Mouse (Mus musculus): ENCODE data around the gene Mat2a. TPM values are rescaled to one million over a fixed set of nuclear protein-coding genes. Genes with fewer than 3 reads are reported as not detected.

The Mat2a gene
- total and polyA plus RNA-seq, 3 experiments = 166 to 456 (median 218) TPM

- in situ Hi-C loops (cut with MboI; ENCODE audit: low pct_ligation_motif_present, low pct_unique_long_range_greater_than_20kb, low sequenced_read_pairs) = no loop called here
- Histone ChIP-seq H3K4me2 (ENCODE audit: insufficient read depth, low read depth, poor library complexity, severe bottlenecking) (no peak overlapping the region), H3K27me3 (replicated peaks) (no peaks in the 10 kb centered on the region), H3K9ac (ENCODE audit: insufficient read depth, low read depth) (no peak overlapping the region), H3K36me3 (replicated peaks in 1 of 2; ENCODE audit: control insufficient read depth in 1 of 2, insufficient read depth in 1 of 2, low read length in 1 of 2) (no peaks in the 10 kb centered on the region), H3K27ac (ENCODE audit: insufficient read depth, low read depth) (no peak overlapping the region), H3K4me1 (ENCODE audit: control insufficient read depth in 1 of 2, insufficient read depth in 2 of 2) (peaks cover 2 to 23% of the 10 kb centered on the region in 2 experiments; a peak in 2 of 4 replicates), H3K79me2 (replicated peaks; ENCODE audit: control insufficient read depth, extremely low read depth, insufficient read depth, poor library complexity, severe bottlenecking) (no peaks in the 10 kb centered on the region), H3K4me3 (replicated peaks in 1 of 3; ENCODE audit: low read depth in 2 of 3, low read length in 2 of 3, poor library complexity in 1 of 3) (no peak overlapping the region), H3K9me3 (replicated peaks; ENCODE audit: low read length) (no peaks in the 10 kb centered on the region)
- TF ChIP-seq E2F4 (IDR thresholded peaks at IDR 0.05; ENCODE audit: insufficient replicate concordance, low read depth, low read length) (no peak), CHD1 (IDR thresholded peaks at IDR 0.05; ENCODE audit: low read depth, low read length) (no peak), ZC3H11A (IDR thresholded peaks at IDR 0.05; ENCODE audit: low read depth, low read length) (no peak), NRF1 (IDR thresholded peaks at IDR 0.05; ENCODE audit: low read depth, low read length) (no peak), MXI1 (IDR thresholded peaks at IDR 0.05; ENCODE audit: low read depth, low read length) (no peak), CHD2 (IDR thresholded peaks at IDR 0.05; ENCODE audit: low read length) (no peak), IRF4 (IDR thresholded peaks at IDR 0.05; ENCODE audit: low read depth, low read length) (no peak), MAFK (IDR thresholded peaks at IDR 0.05; ENCODE audit: insufficient replicate concordance, low read length) (no peak), CTCF (conservative IDR thresholded peaks at IDR 0.05 in 1 of 2, IDR thresholded peaks at IDR 0.05 in 1 of 2; ENCODE audit: low read depth in 2 of 2, low read length in 2 of 2) (no peak), USF1 (IDR thresholded peaks at IDR 0.05; ENCODE audit: low read depth, low read length) (no peak), BHLHE40 (IDR thresholded peaks at IDR 0.05; ENCODE audit: low read depth, low read length) (no peak), UBTF (IDR thresholded peaks at IDR 0.05; ENCODE audit: low read depth, low read length) (no peak), ZNF384 (IDR thresholded peaks at IDR 0.05; ENCODE audit: low read depth, low read length) (no peak), TCF12 (IDR thresholded peaks at IDR 0.05; ENCODE audit: low read depth, low read length) (no peak), HCFC1 (IDR thresholded peaks at IDR 0.05; ENCODE audit: low read depth, low read length) (no peak), ZKSCAN1 (IDR thresholded peaks at IDR 0.05; ENCODE audit: borderline replicate concordance, low read depth, low read length) (no peak)
- no peak for DNase-seq (ENCODE audit: extremely low read depth)
- dilution Hi-C loops (cut with MboI; ENCODE audit: extremely low pct_ligation_motif_present, extremely low pct_unique_long_range_greater_than_20kb, low sequenced_read_pairs) = no loop called here
These were observed 45.5 kb upstream of the Mat2a start for GRCm38 (mm10) chr6:72484887-72485286.

GRCm38 (mm10) chr6:72482156-72482555 lies 42.8 kb upstream of the Mat2a start:
- DNase-seq (ENCODE audit: extremely low read depth) = no peak
- in situ Hi-C loops (cut with MboI; ENCODE audit: low pct_ligation_motif_present, low pct_unique_long_range_greater_than_20kb, low sequenced_read_pairs) = no loop called here
- dilution Hi-C loops (cut with MboI; ENCODE audit: extremely low pct_ligation_motif_present, extremely low pct_unique_long_range_greater_than_20kb, low sequenced_read_pairs) = no loop called here
- no peak overlapping the region for H3K27ac ChIP-seq (ENCODE audit: insufficient read depth, low read depth)
- TF ChIP-seq MYC (IDR thresholded peaks at IDR 0.05; ENCODE audit: low read depth, low read length) (no peak), HCFC1 (IDR thresholded peaks at IDR 0.05; ENCODE audit: low read depth, low read length) (no peak), CTCF (conservative IDR thresholded peaks at IDR 0.05 in 1 of 2, IDR thresholded peaks at IDR 0.05 in 1 of 2; ENCODE audit: low read depth in 2 of 2, low read length in 2 of 2) (no peak), IRF4 (IDR thresholded peaks at IDR 0.05; ENCODE audit: low read depth, low read length) (no peak), PAX5 (IDR thresholded peaks at IDR 0.05; ENCODE audit: low read length) (no peak), SIN3A (IDR thresholded peaks at IDR 0.05; ENCODE audit: low read length) (no peak), MAX (IDR thresholded peaks at IDR 0.05; ENCODE audit: low read length) (no peak), MAZ (IDR thresholded peaks at IDR 0.05; ENCODE audit: low read depth, low read length) (no peak), MAFK (IDR thresholded peaks at IDR 0.05; ENCODE audit: insufficient replicate concordance, low read length) (no peak), ZKSCAN1 (IDR thresholded peaks at IDR 0.05; ENCODE audit: borderline replicate concordance, low read depth, low read length) (no peak), NELFE (IDR thresholded peaks at IDR 0.05; ENCODE audit: low read depth, low read length) (no peak), ELF1 (IDR thresholded peaks at IDR 0.05; ENCODE audit: low read depth, low read length) (no peak), MXI1 (IDR thresholded peaks at IDR 0.05; ENCODE audit: low read depth, low read length) (no peak)
- no peaks in the 10 kb centered on the region for H3K79me2 ChIP-seq (replicated peaks; ENCODE audit: control insufficient read depth, extremely low read depth, insufficient read depth, poor library complexity, severe bottlenecking)
- no peak overlapping the region for H3K4me3 ChIP-seq (replicated peaks in 1 of 3; ENCODE audit: low read depth in 2 of 3, low read length in 2 of 3, poor library complexity in 1 of 3)
- H3K27me3 ChIP-seq (replicated peaks) = no peaks in the 10 kb centered on the region
- H3K4me1 ChIP-seq (ENCODE audit: control insufficient read depth in 1 of 2, insufficient read depth in 2 of 2) = peaks cover 2 to 20% of the 10 kb centered on the region in 2 experiments; a peak in 2 of 4 replicates
- no peaks in the 10 kb centered on the region for H3K9me3 ChIP-seq (replicated peaks; ENCODE audit: low read length)
- H3K4me2 ChIP-seq (ENCODE audit: insufficient read depth, low read depth, poor library complexity, severe bottlenecking) = no peak overlapping the region
- no peak overlapping the region for H3K9ac ChIP-seq (ENCODE audit: insufficient read depth, low read depth)
- no peaks in the 10 kb centered on the region for H3K36me3 ChIP-seq (replicated peaks in 1 of 2; ENCODE audit: control insufficient read depth in 1 of 2, insufficient read depth in 1 of 2, low read length in 1 of 2)

Measured in CH12.LX (cell line).